Mouse (Mus musculus) layer of hippocampus, postnatal 25 days (tissue): ENCODE measurements at regions not wholly inside any gene's neighbourhood (a gene's known extent, or its start where the extent isn't known, plus 50 kb on each side); places are given as distances from the start of the nearest gene placed in this dataset.

Experiments used
- DNase-seq, 2 experiments: peaks; one replicate each; pipeline ENCODE4 v3.0.0; 2022; ENCODE audit warnings: mixed read lengths in 2 of 2, low spot score in 1 of 2; ENCODE audit errors: extremely low spot score in 1 of 2

GRCm38 (mm10) chrX:61652377-61652776, 56.9 kb upstream of the Ldoc1 start:
- no peak for DNase-seq

- DNase-seq: peak in 1 of 2 experiments; percentile 7
These were observed 56.2 kb upstream of the Ldoc1 start for GRCm38 (mm10) chrX:61653077-61653476.
